8 mouse cellular contexts compared by ENCODE assay signal in genomic region chr14:119098851-119099569, GRCm38 (mm10). TPM values are rescaled to one million over a fixed set of nuclear protein-coding genes. Genes with fewer than 3 reads are reported as not detected.
DNase-seq lines count a peak whose midpoint lies in the region; ATAC-seq lines count a peak whose summit lies in the region.

Gene Uggt2, minus strand, starts transcription at chr14:119099430.

- peak within 1 kb of the TSS; percentile 82 for H3K4me3 ChIP-seq in embryonic facial prominence, embryonic 11.5 days (ENCODE audit: low read depth, low read length)

- intact Hi-C loops in left cerebral cortex, postnatal 36 days (cut with DNase I) = loop anchor here (5.0 kb wide), 1 partner anchor 753 kb away; no protein-coding TSS in a partner anchor

- H3K9me3 ChIP-seq in embryonic facial prominence, embryonic 11.5 days (replicated peaks; ENCODE audit: control insufficient read depth, low read length) = no peaks in the 10 kb centered on the region

- peak within 1 kb of the TSS; percentile 62 for H3K27ac ChIP-seq in embryonic facial prominence, embryonic 11.5 days (replicated peaks; ENCODE audit: low read depth, low read length)

- no peaks in the 10 kb centered on the region for H3K4me1 ChIP-seq in embryonic facial prominence, embryonic 11.5 days (ENCODE audit: control insufficient read depth, insufficient read depth, low read length)

- DNase-seq in spleen, adult 18-20 months = peak; percentile 5 to 14
- DNase-seq in spleen, postnatal 36 days (ENCODE audit: low spot score in 2 of 2) = no peak
- DNase-seq in embryonic facial prominence, embryonic 11.5 days (ENCODE audit: low spot score) = peak; percentile 91
- peak; percentile 98 for DNase-seq in heart, adult 11 months
- peak; percentile 79 for DNase-seq in kidney, adult 18-20 months
- peak; percentile 87 to 90 for DNase-seq in left cerebral cortex, postnatal 36 days (ENCODE audit: low spot score in 2 of 2)
- peak; percentile 72 to 74 for DNase-seq in right cerebral cortex, postnatal 36 days (ENCODE audit: low spot score in 2 of 2)

- H3K36me3 ChIP-seq in embryonic facial prominence, embryonic 11.5 days (replicated peaks; ENCODE audit: control insufficient read depth, insufficient read depth, low read depth, low read length) = no peaks in the 10 kb centered on the region

- WGBS in embryonic facial prominence, embryonic 11.5 days = under 1% methylated on average over 70 of the region's 72 CpGs

- peak within 1 kb of the TSS; percentile 67 for H3K4me2 ChIP-seq in embryonic facial prominence, embryonic 11.5 days (ENCODE audit: low read depth, low read length)

- no peaks in the 10 kb centered on the region for H3K27me3 ChIP-seq in embryonic facial prominence, embryonic 11.5 days (ENCODE audit: control insufficient read depth, insufficient read depth, low read length)

- ATAC-seq in embryonic facial prominence, embryonic 11.5 days (replicated peaks; ENCODE audit: insufficient number of reproducible peaks, low FRiP score, low TSS enrichment, low read depth) = peak; percentile 95
- ATAC-seq in megakaryocyte-erythroid progenitor cell, adult 5-6 weeks (replicated peaks; ENCODE audit: low FRiP score, low TSS enrichment, poor library complexity, severe bottlenecking) = 0 out of 2 replicates have a peak, but pooled peaks have one; percentile 26

- peak within 1 kb of the TSS; percentile 96 for H3K9ac ChIP-seq in embryonic facial prominence, embryonic 11.5 days (replicated peaks; ENCODE audit: low read length)

RNA-seq across cellular contexts. Expression of gene Uggt2, which starts in this region (rescaled TPM):
- polyA plus RNA-seq in embryonic facial prominence, embryonic 11.5 days (2014; fragmentation: Nextera tagmentation; extraction: Ambion mirVana) = 13.5 and 15.6 TPM in 2 replicates
- 10 to 100 TPM; 23.9 to 32.7 TPM for total RNA-seq in left cerebral cortex, postnatal 36 days (2021)
- 4.2 and 4.9 TPM in 2 replicates for total RNA-seq in megakaryocyte-erythroid progenitor cell, adult 5-6 weeks (2014; fragmentation: Nextera tagmentation)
- 1.3 and 10.3 TPM in 2 replicates for total RNA-seq in megakaryocyte-erythroid progenitor cell, adult 5-6 weeks (2017)

Comparison
In these comparisons a context has a peak if more than half of its experiments do, and no peak if none do; other contexts are left out.
1. DNase-seq: peak in spleen, adult 18-20 months (2 of 2), embryonic facial prominence, embryonic 11.5 days (single experiment), heart, adult 11 months (single experiment), kidney, adult 18-20 months (single experiment), left cerebral cortex, postnatal 36 days (2 of 2) and right cerebral cortex, postnatal 36 days (2 of 2); none in spleen, postnatal 36 days (0 of 2).